Mouse (Mus musculus) frontal cortex, postnatal 25 days (tissue): Measurements from ENCODE around the gene Tcp11x2.

Experiments
- DNase-seq, 2 experiments: peaks; one replicate each; pipeline ENCODE4 v3.0.0; 2022; ENCODE audit warnings: low spot score in 2 of 2

The Tcp11x2 gene

GRCm38 (mm10) chrX:135693633-135694032, at the start of gene Tcp11x2:
Gene Tcp11x2, minus strand, starts transcription at chrX:135693790.
- DNase-seq: no peak

DNA sequence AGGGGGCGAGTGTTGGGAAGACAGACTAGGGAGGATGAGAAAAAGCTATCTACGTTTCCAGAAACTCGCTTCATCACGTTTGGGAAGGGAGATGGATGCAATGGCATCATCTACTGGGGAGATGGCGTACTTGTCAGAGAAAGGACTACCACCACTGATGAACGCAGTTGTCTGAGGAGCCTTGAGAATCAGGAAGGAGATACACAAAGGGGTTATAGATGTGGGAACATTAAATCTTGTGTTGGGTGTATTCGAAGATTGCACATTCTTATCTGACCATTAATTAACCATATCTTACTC, 49.4 kb upstream of the Tcp11x2 start:
- DNase-seq: no peak

DNA sequence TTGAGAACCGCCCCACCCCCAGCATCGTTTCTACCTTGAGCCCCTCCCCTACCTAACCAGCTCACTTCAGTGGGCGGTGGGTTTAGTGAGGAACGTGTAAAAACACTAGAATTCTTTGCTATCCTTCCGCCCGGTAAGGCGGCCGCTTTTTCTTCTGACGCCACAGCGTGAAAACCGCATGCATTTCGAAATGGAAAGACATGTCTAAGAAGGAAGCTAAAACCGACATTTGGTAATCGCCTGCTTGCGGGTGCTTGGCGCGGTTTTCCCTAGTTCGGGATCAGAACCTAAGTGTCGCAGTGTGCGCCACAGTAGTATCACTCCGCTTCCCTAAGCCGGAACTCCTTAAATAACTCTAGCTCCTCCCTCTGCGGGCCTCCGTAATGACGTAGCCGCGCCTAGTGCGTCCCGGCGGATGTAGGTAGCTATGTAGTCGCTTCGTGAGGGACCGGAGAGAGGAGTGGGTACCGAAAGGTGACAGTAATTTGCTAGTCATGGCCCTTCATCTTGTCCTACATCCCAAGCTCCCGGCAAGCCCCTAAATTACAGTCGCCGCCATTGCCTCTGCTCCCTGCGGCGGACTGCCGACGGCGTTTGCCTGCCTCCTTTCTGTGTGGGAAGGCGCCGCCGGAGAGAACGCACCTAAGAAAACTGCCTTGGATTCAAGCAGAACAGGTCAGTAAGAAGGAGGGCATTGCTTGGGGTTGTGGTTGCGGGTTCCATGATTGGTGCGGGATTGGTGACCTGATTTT, 48.9 kb upstream of the Tcp11x2 start, which contains the start of the genes Armcx5 and Gprasp1:
Gene Armcx5, plus strand, starts transcription at position 430 of the 752 bp plus-strand sequence.
Gene Gprasp1, plus strand, starts transcription at position 430 of the 752 bp plus-strand sequence.
- peak; percentile 67 to 78 for DNase-seq

GRCm38 (mm10) chrX:135738730-135739520, 45.3 kb upstream of the Tcp11x2 start:
- DNase-seq: no peak

DNA sequence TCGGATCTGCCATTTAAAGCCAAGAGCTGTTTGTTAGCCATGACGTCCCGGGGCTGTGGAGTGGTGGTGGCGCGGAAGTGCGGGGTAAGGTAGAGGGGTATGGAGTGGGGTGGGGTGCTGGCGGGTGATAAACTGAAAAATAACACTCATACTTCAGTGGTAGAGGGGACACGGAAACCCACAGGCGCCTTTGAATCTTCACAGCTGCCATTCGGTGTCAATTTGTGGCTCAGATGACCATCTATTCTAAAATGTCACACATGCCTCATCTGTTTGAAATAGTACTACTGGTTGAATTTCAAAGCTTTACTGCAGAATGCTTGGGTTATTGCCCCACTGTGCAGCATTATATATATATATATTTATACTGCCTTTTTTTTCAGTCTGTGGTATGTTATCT, 31.6 kb upstream of the Tcp11x2 start, which contains the start of gene Tmsb15a:
Gene Tmsb15a, minus strand, starts transcription at position 101 of the 400 bp plus-strand sequence.
- DNase-seq: no peak

DNA sequence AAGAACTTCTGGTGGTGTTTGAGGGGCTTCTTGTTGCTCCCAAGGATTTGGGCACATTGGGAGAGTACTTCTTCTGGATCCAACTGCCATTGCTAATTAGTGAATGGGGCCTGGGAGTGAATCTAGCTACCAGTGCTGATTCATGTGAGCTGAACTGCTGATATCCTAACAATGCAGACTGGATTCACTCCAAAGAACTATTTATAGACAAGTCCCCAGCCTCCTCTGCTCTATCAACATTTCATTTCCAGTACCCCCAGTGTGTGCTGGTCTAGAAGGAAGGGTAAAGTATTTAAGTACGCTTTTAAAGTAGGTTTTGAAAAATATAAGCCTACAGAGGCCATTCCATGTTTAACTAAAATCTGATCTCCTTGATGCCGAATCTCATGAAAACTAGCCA, 19.3 kb upstream of the Tcp11x2 start:
- no peak for DNase-seq

- DNase-seq: no peak
Observed at GRCm38 (mm10) chrX:135704349-135704748, 10.8 kb upstream of the Tcp11x2 start.

GRCm38 (mm10) chrX:135703111-135703510, 9.5 kb upstream of the Tcp11x2 start:
- no peak for DNase-seq

DNA sequence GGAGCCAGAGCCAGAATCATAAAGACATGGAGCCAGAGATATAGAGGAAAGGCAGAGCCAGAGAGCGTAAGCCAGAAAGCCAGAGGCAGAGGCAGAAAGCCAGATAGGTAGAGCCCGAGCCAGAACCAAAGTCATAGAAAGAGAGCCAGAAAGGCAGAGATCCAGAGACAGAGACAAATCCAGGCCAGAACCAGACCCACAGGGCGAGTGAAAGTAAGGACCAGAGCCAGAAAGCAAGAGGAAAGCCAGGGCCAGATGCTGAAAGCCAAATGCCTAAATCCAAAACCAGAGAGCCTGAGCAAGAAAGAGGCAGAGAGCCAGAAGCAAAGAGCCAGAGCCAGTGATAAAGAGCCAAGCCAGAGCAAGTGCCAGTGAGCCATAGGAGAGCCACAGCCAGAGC, 5.8 kb downstream of the Tcp11x2 start:
- no peak for DNase-seq

DNA sequence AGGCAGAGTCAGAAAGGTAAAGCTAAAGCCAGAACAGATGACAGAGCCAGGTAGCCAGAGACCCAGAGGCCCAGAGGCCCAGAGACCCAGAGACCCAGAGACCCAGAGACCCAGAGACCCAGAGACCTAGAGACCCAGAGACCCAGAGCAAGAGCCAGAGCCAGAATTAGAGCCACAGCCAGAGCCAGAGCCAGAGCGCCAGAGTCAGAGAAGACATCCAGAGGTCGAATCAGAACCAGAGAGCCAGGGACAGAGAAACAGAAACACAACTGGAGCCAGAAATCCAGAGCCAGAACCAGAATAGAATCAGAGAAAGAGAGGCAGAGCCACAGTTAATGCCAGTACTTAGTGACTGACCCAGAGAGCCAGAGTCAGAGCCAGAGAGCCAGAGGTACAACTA, 11.7 kb downstream of the Tcp11x2 start:
- no peak for DNase-seq

GRCm38 (mm10) chrX:135652173-135652772, 41.3 kb downstream of the Tcp11x2 start:
- DNase-seq: peak in 1 of 2 experiments; percentile 3

DNA sequence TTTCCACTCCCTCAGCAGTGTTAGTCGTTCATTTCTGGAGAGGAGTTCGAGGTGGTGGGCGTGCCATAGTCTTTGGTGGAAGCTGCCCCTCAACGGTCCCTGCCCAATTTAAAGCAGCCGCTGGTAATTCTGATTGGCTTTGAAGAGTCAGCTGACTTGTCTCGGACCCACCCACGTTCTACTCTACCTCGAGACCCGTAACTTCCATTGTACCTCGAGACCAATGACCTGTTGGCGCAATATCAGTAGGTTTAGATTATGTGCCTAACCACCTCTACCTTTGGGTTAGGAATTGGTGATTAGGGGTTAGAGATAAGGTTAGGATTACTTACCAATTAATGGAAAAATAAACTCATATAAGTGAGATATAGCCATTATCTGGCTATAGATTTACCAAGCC, 66.0 kb downstream of the Tcp11x2 start, which contains the start of gene Prame:
Gene Prame, minus strand, starts transcription at position 101 of the 400 bp plus-strand sequence.
- no peak for DNase-seq
